Mouse (Mus musculus) limb, embryonic 12.5 days (tissue): ENCODE measurements around the gene Rbm12. TPM values are rescaled to one million over a fixed set of nuclear protein-coding genes. Genes with fewer than 3 reads are reported as not detected.
A peak's percentile ranks its signal among the peaks of the same experiment; 100 is the strongest.

Experiments used
- ATAC-seq: fragments of 200-750 bp; cut with Nextera tagmentation; 2 replicates; pipeline ENCODE4 v1.8.0; 2017; ENCODE audit warnings: low read depth, moderate TSS enrichment; ENCODE audit not compliant: insufficient number of reproducible peaks, insufficient read depth, low FRiP score, low TSS enrichment
- H3K27ac ChIP-seq: fragments of 300-500 bp; sonication (generic); 2 replicates; pipeline ENCODE4 v1.5.1; 2016; ENCODE audit warnings: mild to moderate bottlenecking, moderate library complexity
- H3K27me3 ChIP-seq: fragments of 300-500 bp; sonication (generic); 2 replicates; pipeline ENCODE4 v1.6.1; 2016; ENCODE audit warnings: mild to moderate bottlenecking, moderate library complexity
- H3K36me3 ChIP-seq: fragments of 300-500 bp; sonication (generic); 2 replicates; pipeline ENCODE4 v1.6.1; 2016; ENCODE audit warnings: mild to moderate bottlenecking, moderate library complexity
- H3K4me1 ChIP-seq: fragments of 300-500 bp; sonication (generic); replicated peaks from 2 replicates; pipeline ENCODE4 v1.6.1; 2016
- H3K4me2 ChIP-seq: fragments of 300-500 bp; sonication (generic); 2 replicates; pipeline ENCODE4 v1.6.1; 2016; ENCODE audit warnings: mild to moderate bottlenecking, moderate library complexity
- H3K4me3 ChIP-seq: fragments of 300-500 bp; sonication (generic); replicated peaks from 2 replicates; pipeline ENCODE4 v1.5.1; 2016; ENCODE audit warnings: mild to moderate bottlenecking
- H3K9ac ChIP-seq: fragments of 300-500 bp; sonication (generic); replicated peaks from 2 replicates; pipeline ENCODE4 v1.6.1; 2016; ENCODE audit warnings: mild to moderate bottlenecking, moderate library complexity
- H3K9me3 ChIP-seq: fragments of 300-500 bp; sonication (generic); 2 replicates; pipeline ENCODE4 v1.6.1; 2016; ENCODE audit warnings: mild to moderate bottlenecking, moderate library complexity
- WGBS: fragments of 180-500 bp; shearing (Covaris S2); methylation state at CpG from one replicate; pipeline ENCODE4 v1.1.7; 2016; 5-methylcytosine and 5-hydroxymethylcytosine counted together
- polyA plus RNA-seq: library from polyadenylated mRNA; unstranded; fragments of >200 nt; fragmentation: Nextera tagmentation; extraction: Ambion mirVana; gene quantifications from 2 replicates; pipeline ENCODE4 v1.2.1, GENCODE M21; 2016

Gene Rbm12
- polyA plus RNA-seq, 1 experiment from 2014 or later = 38.0 TPM

GRCm38 (mm10) chr2:156079183-156079560 lies 32.6 kb downstream of the Rbm12 start:
- no peaks in the 10 kb centered on the region for H3K9me3 ChIP-seq
- H3K27ac ChIP-seq = no peak overlapping the region
- 88% methylated on average over 8 of the region's 8 CpGs for WGBS
- no peaks in the 10 kb centered on the region for H3K27me3 ChIP-seq
- no peaks in the 10 kb centered on the region for H3K4me1 ChIP-seq
- ATAC-seq = no peak
- H3K9ac ChIP-seq = no peak overlapping the region
- no peak overlapping the region for H3K4me3 ChIP-seq
- H3K36me3 ChIP-seq = peaks cover 56% of the 10 kb centered on the region
- no peak overlapping the region for H3K4me2 ChIP-seq

- Histone ChIP-seq H3K36me3 (peaks cover 62% of the 10 kb centered on the region), H3K4me1 (no peaks in the 10 kb centered on the region), H3K9me3 (no peaks in the 10 kb centered on the region), H3K27ac (no peak overlapping the region), H3K27me3 (no peaks in the 10 kb centered on the region), H3K4me3 (no peak overlapping the region), H3K9ac (no peak overlapping the region), H3K4me2 (no peak overlapping the region)
- WGBS = 89% methylated on average over 16 of the region's 16 CpGs
- no peak for ATAC-seq
These were observed 33.2 kb downstream of the Rbm12 start for GRCm38 (mm10) chr2:156078421-156079182.

- H3K27me3 ChIP-seq = no peaks in the 10 kb centered on the region
- H3K9ac ChIP-seq = no peak overlapping the region
- no peaks in the 10 kb centered on the region for H3K9me3 ChIP-seq
- WGBS = 95% methylated on average over 7 of the region's 7 CpGs
- peaks cover 73% of the 10 kb centered on the region for H3K36me3 ChIP-seq
- no peak overlapping the region for H3K4me3 ChIP-seq
- no peak for ATAC-seq
- H3K4me1 ChIP-seq = no peaks in the 10 kb centered on the region
- no peak overlapping the region for H3K4me2 ChIP-seq
- H3K27ac ChIP-seq = no peak overlapping the region
These were observed 34.3 kb downstream of the Rbm12 start for GRCm38 (mm10) chr2:156077461-156077860.

DNA sequence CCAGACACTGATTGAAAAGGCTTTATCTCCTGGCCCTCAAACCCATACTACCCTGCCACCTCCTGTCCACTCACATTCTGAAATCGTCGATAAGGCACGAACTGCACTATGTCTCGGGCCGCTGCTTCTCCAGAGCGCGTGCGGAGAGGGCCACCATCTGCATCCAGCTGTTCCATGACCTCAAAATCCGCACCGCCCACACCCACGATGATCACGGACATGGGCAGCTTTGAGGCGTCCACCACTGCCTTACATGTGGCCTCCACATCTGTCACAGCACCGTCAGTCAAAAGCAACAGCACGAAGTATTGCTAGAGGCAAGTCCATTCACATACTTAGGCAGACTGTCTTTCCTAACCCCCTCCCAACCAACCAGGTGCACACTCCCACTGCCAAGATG lies 38.1 kb downstream of the Rbm12 start:
- H3K4me2 ChIP-seq = no peak overlapping the region
- H3K9ac ChIP-seq = no peak overlapping the region
- H3K4me3 ChIP-seq = no peak overlapping the region
- H3K27me3 ChIP-seq = no peaks in the 10 kb centered on the region
- no peak for ATAC-seq
- H3K4me1 ChIP-seq = no peaks in the 10 kb centered on the region
- peaks cover 99% of the 10 kb centered on the region for H3K36me3 ChIP-seq
- H3K27ac ChIP-seq = no peak overlapping the region
- no peaks in the 10 kb centered on the region for H3K9me3 ChIP-seq
- WGBS = 94% methylated on average over 15 of the region's 15 CpGs

- Histone ChIP-seq H3K9me3 (no peaks in the 10 kb centered on the region), H3K36me3 (peaks cover 86% of the 10 kb centered on the region), H3K27ac (no peak overlapping the region), H3K27me3 (no peaks in the 10 kb centered on the region), H3K4me1 (peaks cover 5% of the 10 kb centered on the region), H3K4me2 (no peak overlapping the region), H3K9ac (no peak overlapping the region), H3K4me3 (no peak overlapping the region)
- no peak for ATAC-seq
- 95% methylated on average over 10 of the region's 10 CpGs for WGBS
These were observed 40.5 kb downstream of the Rbm12 start for GRCm38 (mm10) chr2:156071236-156071635.

- Histone ChIP-seq H3K36me3 (peaks cover 52% of the 10 kb centered on the region), H3K27ac (no peak overlapping the region), H3K4me2 (no peak overlapping the region), H3K9me3 (no peaks in the 10 kb centered on the region), H3K4me3 (no peak overlapping the region), H3K4me1 (peaks cover 12% of the 10 kb centered on the region), H3K9ac (no peak overlapping the region), H3K27me3 (no peaks in the 10 kb centered on the region)
- 92% methylated on average over 10 of the region's 10 CpGs for WGBS
- ATAC-seq = no peak
These were observed 43.9 kb downstream of the Rbm12 start for GRCm38 (mm10) chr2:156067916-156068315.

DNA sequence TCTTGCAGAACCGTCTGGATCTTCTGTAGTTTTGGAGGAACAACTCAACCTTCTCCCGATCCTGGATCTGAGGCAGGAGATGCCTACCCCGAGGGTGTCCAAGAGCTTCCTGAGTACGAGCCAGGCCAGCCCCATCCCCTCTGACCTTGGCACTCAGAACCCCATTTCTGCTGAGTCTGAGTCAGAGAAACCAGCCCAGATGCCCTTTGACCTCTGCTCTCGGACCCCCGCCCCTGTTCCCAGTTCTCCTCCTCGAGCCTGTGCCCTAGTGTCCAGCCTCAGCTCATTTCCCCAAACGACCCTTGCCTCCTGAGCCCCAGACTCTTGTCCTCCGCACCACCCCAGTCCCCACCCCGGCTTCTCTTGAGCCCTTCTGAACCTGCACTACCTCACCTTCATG lies 45.7 kb downstream of the Rbm12 start:
- Histone ChIP-seq H3K9ac (peak overlapping the region; percentile 81; the same call in 1 of the 2 replicates), H3K27me3 (no peaks in the 10 kb centered on the region), H3K4me3 (peak overlapping the region; percentile 69), H3K36me3 (peaks cover 35% of the 10 kb centered on the region), H3K4me2 (peak overlapping the region; percentile 90), H3K27ac (no peak overlapping the region), H3K9me3 (no peaks in the 10 kb centered on the region), H3K4me1 (peaks cover 12% of the 10 kb centered on the region)
- ATAC-seq = peak; percentile 32
- WGBS = 28% methylated on average over 10 of the region's 10 CpGs

DNA sequence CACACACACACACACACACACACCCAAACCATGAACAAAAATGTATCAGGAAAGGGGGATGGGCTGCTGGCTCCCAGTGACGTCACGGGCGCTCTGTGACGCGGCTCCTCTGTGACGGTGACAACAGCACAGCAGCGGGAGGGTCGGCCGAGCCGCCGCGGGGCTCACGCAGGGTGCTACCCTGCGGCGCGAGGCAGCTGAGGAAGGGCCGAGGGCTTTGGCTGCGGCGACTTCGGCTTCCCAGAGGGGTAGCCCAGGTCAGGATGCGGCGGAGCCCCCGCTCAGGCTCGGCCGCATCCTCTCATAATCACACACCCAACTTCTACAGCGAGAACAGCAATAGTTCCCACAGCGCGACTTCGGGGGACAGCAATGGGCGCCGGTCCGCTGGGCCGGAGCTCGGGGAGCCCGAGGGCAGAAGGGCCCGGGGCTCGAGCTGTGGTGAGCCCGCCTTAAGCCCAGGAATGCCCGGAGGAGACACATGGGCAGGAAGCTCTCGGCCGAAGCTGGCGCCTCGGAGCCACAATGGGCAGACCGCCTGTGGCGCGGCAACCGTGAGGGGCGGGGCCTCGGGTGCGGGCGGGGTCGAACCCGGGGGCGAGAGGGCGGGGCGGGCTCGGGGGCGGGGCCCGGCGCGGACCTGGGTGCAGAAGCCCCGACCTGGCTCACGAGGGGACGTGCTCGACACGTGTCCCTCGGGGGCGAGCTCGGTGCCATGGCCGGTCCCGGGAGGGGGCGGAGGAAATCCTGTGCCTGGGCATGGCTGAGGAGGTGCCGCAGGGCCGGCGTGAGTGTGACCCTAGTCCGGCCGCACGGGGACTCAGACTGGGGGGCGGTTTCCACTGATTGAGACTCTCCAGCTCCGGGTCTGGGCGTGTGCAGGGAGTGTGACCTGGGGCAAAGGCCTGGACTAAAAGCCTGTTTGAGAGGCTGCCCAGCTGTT lies 46.4 kb downstream of the Rbm12 start, which contains the start of gene Spag4:
Gene Spag4, plus strand, starts transcription at position 77 of the 943 bp plus-strand sequence.
- Histone ChIP-seq H3K4me3 (peak within 1 kb of the TSS; percentile 69), H3K9me3 (no peaks in the 10 kb centered on the region), H3K4me2 (peak within 1 kb of the TSS; percentile 90), H3K4me1 (peaks cover 12% of the 10 kb centered on the region), H3K27me3 (no peaks in the 10 kb centered on the region), H3K36me3 (peaks cover 28% of the 10 kb centered on the region), H3K9ac (peak within 1 kb of the TSS; percentile 81), H3K27ac (peak within 1 kb of the TSS; percentile 84)
- 1% methylated on average over 77 of the region's 81 CpGs for WGBS
- ATAC-seq = peak; percentile 76

GRCm38 (mm10) chr2:156052816-156053215 lies 59.0 kb downstream of the Rbm12 start, which contains the start of gene Fer1l4:
Gene Fer1l4 (minus strand): TSS chr2:156052947.
- no peak within 1 kb of the TSS for H3K4me2 ChIP-seq
- peaks cover 9% of the 10 kb centered on the region; the same call in 1 of the 2 replicates for H3K27me3 ChIP-seq
- no peaks in the 10 kb centered on the region for H3K9me3 ChIP-seq
- peaks cover 4% of the 10 kb centered on the region for H3K4me1 ChIP-seq
- no peak within 1 kb of the TSS for H3K9ac ChIP-seq
- H3K4me3 ChIP-seq = no peak within 1 kb of the TSS
- H3K36me3 ChIP-seq = no peaks in the 10 kb centered on the region
- 0 out of 2 replicates have a peak within 1 kb of the TSS, but pooled peaks have one; percentile 4 for H3K27ac ChIP-seq
- 82% methylated on average over 9 of the region's 9 CpGs for WGBS
- no peak for ATAC-seq

DNA sequence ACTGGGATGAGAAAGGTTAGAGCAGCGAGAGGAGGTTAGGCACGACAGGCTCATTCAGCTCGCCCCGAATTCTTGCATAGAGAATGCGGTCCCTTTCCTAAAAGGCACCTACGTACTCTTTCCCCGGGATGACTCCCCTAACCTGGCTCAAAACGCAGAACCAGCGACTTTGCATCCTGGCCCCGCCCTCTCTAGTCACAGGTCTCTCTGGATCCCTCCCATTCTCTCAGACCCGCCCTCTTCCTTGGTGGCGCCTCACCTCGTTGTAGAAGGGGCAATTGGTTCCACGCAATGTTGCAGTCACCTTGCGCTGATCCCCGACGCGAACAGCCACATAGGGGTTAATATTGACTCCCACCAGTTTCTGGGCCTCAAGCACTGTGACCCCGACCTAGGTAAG lies 63.8 kb downstream of the Rbm12 start:
- peaks cover 8% of the 10 kb centered on the region for H3K4me1 ChIP-seq
- H3K9me3 ChIP-seq = no peaks in the 10 kb centered on the region
- no peak overlapping the region for H3K27ac ChIP-seq
- H3K36me3 ChIP-seq = no peaks in the 10 kb centered on the region
- peak overlapping the region; percentile 9; the same call in 1 of the 2 replicates for H3K4me3 ChIP-seq
- H3K4me2 ChIP-seq = peak overlapping the region; percentile 47
- no peak for ATAC-seq
- WGBS = 4% methylated on average over 19 of the region's 19 CpGs
- H3K27me3 ChIP-seq = peaks cover 20% of the 10 kb centered on the region
- H3K9ac ChIP-seq = no peak overlapping the region; the same call in 1 of the 2 replicates

GRCm38 (mm10) chr2:156042903-156043302 lies 68.9 kb downstream of the Rbm12 start:
- peaks cover 5% of the 10 kb centered on the region for H3K4me1 ChIP-seq
- no peaks in the 10 kb centered on the region for H3K36me3 ChIP-seq
- H3K27ac ChIP-seq = no peak overlapping the region
- peaks cover 12% of the 10 kb centered on the region for H3K27me3 ChIP-seq
- no peak overlapping the region for H3K4me2 ChIP-seq
- no peak overlapping the region for H3K9ac ChIP-seq
- no peak overlapping the region for H3K4me3 ChIP-seq
- H3K9me3 ChIP-seq = no peaks in the 10 kb centered on the region
- ATAC-seq = no peak
- 86% methylated on average over 8 of the region's 8 CpGs for WGBS
